Mouse (Mus musculus) ovary, postnatal 10 days (tissue): ENCODE results near the gene Mctp2.
"Not testable (repeated sequence)": the region's sequence is repeated elsewhere in the genome, so short reads cannot be mapped to it uniquely, and the experiment has no call there.

ENCODE experiments used
- DNase-seq: peaks from one replicate; pipeline ENCODE4 v3.0.0; 2022; ENCODE audit warnings: low spot score

The Mctp2 gene

DNA sequence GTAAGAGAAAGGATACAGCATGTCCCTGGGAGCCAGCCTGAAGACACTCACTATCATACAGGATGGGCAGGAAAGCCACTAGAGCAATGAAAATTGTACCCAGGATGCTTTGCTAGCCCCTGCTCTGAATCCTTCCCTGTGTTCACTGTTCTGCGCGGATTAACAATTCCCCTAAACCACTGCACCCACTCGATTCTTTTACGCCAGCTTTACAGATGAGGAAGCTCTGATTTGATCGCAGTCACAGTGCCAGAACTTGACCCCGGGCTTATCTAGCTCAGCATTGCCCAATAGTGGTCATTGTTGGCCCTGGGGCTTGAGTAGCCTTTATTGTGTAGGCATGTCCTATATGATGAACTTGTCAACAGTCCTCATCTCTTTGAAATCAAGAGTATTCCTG, 34.9 kb downstream of the Mctp2 start:
- no peak for DNase-seq

DNA sequence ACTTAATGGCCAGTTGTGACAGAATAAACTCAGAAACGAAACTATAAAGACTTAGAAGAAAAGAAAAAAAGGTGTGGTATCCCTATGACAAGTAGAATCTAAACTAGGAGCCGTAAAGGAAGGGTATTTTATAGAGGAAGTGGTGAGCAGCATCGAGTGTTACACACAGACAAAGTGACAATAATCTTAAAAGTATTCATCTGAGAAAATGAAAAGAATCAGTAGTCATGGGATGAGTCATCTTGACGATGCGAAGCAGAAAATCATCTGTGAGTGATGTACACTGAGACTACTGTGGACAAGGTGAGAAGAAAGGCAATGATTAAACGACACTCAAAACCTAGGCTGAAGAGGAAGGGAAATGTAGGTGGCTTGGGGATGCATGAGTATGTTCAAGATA, 36.4 kb downstream of the Mctp2 start:
- no peak for DNase-seq

DNA sequence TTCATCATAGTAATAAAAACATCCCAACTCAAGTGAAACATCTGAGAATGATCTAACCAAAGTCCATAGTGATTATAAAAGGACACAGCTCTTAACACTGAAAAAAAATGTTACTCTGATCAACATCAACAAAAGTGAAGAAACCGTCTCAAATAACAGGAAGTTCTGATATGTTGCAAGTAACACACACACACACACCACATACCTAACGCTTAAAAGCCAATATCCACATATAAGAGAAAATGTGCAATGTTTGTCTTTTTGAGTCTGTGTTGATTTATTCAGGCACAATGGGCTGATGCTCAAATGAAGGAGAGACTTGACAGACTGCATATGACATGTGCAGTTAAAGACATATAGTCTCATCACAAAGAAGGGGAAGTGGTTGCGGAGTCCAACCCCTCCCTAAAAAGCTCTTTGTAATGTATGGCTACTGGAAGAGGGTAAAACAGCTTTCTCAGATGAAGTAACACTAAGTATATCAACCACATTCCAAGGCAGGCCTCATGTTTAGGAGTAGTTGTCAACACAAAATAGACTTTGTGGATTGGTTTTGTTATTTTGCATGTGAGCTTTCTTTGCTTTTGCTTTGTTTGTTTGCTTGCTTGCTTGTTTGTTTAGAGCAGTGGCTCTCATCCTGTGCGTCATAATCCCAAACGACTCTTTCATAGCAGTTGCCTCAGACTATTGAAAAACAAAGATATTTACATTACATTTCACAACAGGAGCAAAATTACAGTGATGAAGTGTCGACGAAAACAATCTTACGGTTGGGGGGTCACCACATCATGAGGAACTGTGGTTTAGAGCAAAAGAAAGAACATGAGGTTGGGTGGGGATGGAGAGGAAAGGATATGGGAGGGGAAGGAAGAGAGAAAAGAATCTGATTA, 45.4 kb downstream of the Mctp2 start:
- no peak for DNase-seq

DNA sequence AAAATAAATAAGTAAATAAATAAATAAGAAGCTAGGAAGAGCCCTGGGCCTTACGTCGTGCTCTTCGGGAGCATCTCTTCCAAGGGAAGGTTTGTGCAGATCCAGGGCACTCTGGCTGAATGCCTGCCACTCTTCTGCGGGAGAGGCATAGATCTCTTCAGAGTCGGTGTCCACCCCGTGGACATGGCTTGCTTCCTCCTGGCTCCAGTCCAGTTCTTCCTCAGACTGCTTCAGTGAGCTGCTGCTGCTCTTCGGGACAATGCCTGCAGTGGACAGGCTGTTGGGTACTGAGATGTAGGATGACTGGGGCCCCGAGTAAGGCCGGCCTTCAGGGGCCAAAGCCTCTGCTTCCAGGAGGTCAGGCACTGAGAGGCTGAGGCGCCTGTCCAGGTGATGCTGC, 47.4 kb downstream of the Mctp2 start:
- no peak for DNase-seq

DNA sequence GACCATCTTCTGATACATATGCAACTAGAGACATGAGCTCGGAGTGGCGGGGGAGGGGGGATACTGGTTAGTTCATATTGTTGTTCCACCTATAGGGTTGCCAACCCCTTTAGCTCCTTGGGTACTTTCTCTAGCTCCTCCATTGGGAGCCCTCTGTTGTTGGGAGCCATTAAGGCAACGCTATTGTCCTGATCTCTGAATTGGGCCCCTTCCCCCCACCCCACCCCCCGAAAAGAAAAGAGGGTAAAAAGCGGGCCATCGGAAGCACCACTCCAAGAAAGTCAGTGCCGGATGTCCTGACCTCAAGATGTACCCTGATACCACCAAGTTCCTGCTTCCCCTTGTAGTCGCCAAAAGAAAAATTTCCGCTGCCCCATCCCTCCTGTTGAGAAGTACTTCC, 56.1 kb downstream of the Mctp2 start:
- not testable (repeated sequence) for DNase-seq

DNA sequence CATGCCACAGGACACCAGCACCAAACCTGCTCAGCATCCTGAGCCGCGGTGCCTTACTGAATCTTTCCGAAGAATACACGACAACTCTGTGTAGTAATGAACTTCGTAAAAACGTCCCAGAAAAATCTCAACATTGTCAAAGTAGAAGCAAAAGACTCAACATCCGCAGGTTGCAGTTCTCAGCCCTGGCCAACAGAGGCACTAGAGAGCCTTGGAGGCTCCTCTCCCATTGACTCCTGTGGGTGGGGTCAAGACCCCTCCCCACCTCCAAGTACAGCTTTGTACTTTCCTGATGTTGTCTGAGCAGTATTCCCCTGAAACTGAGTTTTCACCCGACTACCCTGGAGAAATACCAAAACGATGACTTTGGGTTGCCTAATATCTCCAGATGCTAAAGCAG, 65.1 kb downstream of the Mctp2 start:
- no peak for DNase-seq

DNA sequence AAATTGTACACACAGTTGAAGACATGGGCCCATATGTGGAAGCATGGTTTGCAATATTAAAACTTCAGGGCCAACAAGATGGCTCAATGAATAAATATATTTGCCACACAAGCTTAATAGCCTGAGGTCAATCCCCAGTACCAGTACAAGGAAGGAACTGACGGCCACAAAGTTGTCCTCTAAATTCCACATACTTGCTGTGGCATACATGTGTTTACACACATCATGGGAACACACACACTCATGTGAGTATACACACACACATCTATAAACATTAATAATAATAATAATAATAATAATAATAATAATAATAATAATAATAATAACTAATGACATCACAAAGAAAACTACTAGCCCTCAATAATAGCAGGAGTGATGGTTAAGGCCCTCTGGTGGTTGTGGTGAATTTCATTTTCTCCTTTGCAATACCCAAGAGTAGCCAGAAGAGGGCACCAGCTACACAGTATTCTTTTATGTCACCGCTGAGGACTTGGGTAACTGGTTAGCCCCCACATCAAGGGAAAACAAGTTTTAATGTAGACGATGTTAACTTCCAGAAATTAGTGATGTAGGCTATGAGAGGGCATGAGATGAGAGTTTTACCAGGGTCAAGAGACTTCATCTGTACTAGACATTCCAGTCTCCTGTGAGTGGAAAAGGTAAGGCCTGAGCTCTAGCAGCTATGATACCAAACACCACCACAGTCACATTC, 66.5 kb downstream of the Mctp2 start:
- no peak for DNase-seq

DNA sequence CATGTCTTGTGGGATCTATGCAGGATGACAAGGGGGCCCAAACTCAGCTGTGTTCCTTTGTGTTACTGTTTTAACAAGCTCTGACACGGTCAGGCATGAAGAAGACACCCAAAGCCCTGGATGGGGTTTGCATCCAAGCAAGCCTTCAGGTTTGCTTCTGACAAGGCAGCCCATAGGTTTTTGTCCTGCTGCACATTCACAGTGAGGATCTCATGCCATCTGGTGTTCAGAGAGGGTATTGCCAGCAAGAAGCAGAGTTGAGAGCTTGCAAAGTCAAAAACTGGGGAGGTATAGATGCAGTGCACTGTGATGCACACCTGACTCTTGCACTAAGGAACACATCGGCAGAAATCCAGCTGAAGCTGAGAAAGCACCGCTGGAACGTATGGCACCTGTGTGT, 67.8 kb downstream of the Mctp2 start:
- DNase-seq, result peak; percentile 34

DNA sequence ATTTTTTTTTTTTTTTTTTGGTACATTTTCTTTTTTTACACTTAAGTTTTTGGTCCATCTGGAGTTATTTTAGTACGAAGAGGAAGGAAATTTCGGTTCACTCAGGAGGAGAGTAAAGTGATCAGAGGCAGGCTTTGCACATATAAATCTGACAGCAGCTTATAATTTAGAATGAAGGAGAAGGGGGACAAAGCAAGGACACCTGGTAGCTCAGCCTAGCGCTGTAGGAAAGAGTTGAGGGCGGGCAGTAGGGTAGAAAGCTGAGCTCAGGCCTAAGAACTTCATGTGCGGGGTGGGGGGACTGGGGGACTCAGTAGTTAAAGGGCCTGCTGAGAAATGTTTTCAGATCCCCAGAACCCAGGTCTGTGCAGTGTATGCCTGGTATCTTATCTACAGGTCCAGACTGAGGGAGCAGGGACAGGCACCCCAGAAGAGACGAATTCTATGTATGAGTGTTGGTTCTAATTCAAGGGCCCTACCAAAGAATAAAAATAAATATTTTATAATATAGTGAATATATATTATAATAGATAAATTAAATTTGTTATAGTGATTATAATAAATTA, 71.9 kb downstream of the Mctp2 start:
- DNase-seq, result no peak

DNA sequence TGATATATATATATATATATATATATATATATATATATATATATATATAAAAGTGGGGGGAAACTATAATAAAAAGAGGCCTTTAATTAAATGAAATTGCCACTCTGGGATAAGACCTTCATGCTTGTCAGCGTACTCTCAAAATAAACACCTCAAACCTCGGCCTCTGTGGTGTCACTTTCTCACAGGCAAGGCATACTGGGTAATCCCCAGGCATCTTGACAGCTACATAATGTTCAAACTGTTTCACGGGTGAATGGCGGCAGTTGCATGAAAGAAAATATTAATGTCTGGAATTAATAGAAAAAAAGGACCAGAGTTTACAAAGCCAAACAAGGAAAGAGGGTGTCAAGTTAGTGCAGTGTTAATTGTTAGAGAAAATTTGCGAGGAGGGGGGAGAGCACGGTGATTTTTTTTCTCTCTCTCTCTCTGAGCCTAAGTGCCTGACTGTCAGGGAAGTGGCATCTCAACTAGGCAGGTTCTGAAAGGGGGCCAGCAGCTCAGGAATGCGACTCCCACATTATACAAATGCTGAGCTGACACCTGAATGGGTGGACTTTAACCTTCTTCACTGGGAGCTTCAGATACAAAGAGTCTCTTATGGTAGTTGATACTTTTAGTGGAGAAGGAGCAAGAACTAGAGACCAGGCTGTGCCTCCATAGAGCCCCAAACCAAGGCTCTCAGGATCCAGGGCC, 75.1 kb downstream of the Mctp2 start:
- no peak for DNase-seq

DNA sequence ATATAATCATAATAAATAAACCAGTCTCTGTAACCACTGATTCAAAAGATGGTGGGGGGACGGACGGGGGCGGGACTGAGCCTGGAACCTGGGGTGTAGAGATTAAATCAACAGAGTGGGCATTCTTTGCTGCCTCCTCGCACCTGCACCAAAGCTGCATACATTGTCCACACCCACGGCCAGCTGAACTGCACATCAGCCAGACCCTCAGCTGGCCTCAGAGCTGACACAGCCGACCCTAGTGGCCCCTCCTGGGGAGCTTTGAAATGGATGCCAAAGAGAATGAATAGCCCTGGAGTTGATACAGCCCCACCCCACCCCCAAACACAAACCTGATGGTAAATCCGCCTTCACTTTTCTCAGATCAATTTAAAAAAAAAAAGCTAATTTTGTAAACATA, 76.5 kb downstream of the Mctp2 start:
- no peak for DNase-seq

DNA sequence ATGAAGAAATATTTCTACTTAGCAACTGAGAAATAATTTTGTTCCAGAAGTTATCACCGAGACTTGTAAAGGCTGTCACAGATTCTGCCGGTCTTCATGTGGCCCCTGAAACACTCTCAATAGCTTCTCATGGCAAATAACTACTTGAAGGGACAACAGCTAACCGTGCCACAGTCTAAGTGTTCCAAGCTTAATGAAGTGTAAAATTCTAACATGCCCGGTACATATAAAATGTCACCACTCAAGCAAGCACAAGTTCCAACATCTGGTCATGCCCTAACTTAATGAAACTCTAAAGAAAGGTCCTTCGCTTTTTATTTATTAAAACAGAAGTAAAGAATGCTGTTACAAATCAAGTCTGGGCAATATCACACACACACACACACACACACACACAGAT, 82.8 kb downstream of the Mctp2 start:
- DNase-seq, result no peak

DNA sequence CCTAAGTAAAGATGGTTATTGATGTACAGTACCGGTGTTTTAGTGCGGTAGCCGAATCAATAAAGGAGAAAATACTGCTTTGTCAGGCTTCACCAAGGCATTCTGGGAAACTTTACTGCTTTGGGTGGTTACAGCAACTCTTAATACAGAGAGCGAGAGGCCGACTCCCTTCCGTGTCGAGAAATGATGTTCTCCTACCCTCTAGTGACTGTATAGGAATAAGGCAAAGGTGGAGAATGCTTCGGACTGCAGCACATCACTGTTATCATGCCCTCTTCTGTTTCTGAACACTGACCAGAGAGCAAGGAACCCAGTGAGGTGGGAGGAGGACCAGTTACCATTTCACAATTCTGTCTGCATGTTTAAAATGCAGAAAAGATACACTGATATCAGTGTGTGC, 83.9 kb downstream of the Mctp2 start:
- DNase-seq, result no peak

DNA sequence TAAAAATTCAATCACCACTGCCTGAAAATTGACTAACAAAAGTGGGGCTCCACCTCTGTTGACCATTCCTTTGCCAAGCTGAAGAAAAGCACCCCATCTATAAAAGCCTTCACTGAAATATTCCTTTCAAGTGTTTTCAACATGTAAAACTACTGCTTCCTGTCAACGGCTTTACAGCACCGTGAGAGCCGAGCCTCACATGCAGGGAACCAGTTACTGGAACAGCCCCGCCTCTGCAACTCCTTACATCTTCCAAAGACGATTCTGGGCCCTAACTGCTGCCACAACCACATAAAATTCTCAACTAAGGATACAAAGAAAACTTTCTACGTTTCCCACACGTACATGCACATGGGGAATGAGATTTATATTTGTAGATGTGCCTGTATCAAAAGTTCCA, 88.4 kb downstream of the Mctp2 start:
- DNase-seq, result no peak

DNA sequence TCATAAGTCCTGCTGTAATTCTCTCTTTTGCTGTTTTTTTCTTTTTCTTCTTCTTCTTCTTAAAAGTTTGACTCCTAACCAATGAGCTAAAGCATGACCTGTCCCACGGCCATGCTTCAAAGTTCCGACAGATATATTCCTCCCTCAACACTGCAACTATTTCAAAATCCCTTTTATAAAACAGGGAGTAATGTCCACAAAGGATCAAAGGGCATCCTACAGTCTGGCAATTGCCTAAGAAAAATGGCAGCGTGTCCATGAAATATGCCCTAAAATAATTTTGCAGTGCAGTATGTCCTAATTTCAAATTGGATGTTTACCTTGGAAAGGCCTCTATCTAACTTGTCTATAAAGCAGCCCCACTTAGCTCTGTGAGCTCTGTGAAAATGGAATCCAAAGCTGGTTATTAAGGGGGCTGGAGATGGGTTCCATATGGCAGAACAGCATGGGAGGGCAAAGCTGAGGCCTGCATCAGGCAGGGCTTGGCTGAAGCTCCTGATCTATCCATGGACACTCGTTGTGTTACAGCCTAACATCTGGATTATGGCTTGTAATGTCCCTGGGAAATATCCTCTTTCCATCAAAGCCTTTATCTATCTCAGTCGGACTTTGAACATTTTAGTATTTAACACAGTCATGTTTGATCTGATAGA, 90.7 kb downstream of the Mctp2 start:
- DNase-seq, result no peak

DNA sequence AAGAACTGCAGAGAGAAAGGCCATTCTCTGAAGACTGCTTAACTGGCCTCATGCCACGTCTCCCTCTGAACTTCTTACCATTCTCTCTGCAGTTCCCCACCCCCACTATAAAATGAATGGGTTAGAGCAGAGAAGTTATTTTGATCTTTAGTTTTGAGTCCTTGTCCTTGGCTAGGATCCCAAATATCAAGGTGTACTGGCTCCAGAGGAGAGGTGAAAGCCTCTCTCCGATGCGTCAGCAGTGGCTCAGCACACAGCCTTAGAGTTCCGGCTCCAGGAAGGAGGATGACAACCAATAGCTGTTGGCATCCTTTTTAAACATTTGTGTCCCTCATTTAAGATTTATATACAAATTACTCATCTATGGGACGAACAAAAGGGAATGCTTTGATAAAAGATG, 96.2 kb downstream of the Mctp2 start:
- no peak for DNase-seq

DNA sequence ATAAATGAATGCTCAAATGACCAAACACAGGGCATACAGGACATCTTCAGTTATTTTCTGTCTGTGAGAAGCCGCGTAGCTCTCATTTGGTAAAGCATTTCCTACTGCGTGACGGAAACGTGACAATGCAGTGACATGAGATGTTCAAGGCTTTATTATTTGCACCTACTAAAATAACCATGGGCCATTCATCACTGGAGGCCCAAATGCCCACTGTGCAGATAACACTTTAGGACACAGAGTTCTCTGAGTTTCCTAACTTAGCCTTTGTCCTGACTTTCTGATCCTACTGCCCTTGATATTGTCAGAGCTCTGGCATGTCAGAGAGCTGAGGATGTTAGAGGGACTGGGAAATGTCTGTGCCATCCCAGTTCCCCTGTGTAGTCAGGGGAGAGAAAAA, 97.1 kb downstream of the Mctp2 start:
- DNase-seq, result no peak

DNA sequence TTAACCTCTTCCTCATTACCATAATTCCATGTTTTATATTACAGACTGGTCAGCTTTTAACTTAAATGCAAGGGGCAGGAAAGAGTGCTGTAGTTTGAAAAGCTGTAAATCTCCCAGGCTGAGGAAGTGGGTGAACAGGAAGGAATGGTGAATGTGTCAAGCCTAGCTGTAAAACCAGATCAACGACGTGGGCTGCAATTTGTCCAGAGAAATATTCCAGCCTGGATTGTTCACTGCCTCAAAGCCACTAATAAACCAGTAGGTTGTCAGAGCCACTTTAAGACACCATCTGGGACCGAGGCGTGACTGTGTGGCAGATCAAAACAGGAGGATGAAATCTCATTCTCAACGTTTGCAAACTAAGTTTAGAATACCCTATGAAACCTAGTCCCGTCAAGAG, 99.6 kb downstream of the Mctp2 start:
- DNase-seq, result no peak

DNA sequence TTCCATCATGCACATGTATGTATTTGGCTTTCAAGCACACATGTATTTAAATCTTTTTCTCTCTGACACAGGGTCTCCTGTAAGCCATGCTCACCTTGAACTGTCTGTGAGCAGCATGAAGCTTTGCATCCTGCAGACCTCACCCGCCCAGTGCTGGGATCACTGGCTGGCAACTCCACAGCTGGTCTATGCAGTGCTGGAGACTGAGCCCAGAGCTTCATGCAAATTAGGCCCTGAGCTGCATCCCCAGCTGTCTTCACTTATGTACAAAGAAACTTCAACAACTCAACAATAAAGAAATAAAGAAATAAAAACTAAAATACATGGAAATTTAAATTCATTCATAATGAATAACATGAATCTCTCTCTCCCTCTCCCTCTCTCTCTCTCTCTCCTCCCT, 110.7 kb downstream of the Mctp2 start:
- no peak for DNase-seq

DNA sequence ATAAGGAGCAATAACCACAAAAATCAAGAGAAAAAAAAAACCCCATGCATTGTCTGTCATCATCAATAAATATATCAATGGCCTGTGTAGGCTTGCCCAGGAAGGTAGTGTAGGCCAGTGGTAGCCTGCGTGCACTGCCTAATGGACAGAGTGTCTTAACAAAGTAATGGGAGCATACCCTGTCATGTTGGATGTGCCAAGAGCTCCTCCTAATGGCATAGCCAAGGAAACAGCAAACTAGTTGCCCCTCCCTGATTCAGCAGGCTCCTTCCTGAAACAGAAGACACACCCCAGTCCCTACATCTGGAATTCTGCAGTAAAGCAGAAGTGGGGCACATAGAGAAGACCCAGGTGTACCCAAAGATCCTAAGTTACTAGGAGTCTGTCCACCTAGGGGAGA, 113.1 kb downstream of the Mctp2 start:
- no peak for DNase-seq

DNA sequence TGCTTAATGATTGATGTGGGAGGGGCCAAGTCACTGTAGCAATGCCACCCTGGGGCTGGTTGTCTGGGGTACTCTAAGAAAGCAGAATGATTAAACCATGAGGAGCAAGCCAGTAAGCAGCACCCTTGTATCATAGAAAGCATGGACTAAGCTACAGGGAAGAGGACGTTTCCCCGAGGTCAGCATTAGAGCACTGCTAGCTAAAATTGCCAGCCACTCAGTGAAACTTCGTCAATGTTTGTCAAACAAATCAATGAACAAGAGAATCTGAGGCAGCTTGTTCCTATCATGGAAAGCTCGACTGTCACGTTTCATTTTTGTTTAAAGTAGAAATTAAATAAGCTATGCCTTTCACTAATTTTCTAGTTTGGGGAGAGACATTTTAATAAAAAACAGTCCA, 124.8 kb downstream of the Mctp2 start:
- DNase-seq, result no peak

DNA sequence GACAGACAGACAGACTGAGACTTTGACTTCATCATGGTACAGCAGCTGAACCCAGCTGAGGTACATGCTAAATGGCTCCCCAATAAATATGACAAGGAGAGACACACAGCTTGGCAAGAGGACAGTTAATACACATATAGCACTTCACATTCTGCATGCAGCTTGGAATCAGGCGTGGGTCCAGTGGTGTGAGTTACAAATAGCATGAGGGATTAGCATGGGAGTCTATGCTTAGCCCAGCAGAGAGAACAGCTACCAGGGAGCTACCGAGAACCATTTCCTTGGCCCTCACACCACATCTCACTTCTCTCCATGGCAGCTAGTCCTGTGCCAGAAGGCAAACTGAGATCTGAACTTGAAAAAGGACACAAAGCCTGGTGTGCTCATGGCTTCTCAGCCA, 137.1 kb downstream of the Mctp2 start:
- no peak for DNase-seq
